Mouse (Mus musculus) myocyte (in vitro differentiated cells): ENCODE data around the gene Serpinf1. TPM values are rescaled to one million over a fixed set of nuclear protein-coding genes. Genes with fewer than 3 reads are reported as not detected.

ENCODE experiments used
- H3K27me3 ChIP-seq: one replicate; pipeline ENCODE4 v1.6.1; 2011; ENCODE audit not compliant: control insufficient read depth, insufficient read depth, insufficient read length
- H3K36me3 ChIP-seq: one replicate; pipeline ENCODE4 v1.6.1; 2011; ENCODE audit not compliant: control insufficient read depth, insufficient read depth
- H3K4me2 ChIP-seq: one replicate; pipeline ENCODE4 v1.6.1; 2011; ENCODE audit warnings: low read depth, control low read depth
- H3K4me3 ChIP-seq: one replicate; pipeline ENCODE4 v1.5.1; 2011; ENCODE audit warnings: mild to moderate bottlenecking, control low read depth, moderate library complexity
- H3K79me2 ChIP-seq: one replicate; pipeline ENCODE4 v1.6.1; 2011; ENCODE audit not compliant: control insufficient read depth, insufficient read depth
- H3ac ChIP-seq: one replicate; pipeline ENCODE4 v1.6.1; 2011; ENCODE audit not compliant: control insufficient read depth, insufficient read length
- CEBPB ChIP-seq: IDR thresholded peaks from 2 replicates; pipeline ENCODE4 v1.6.1; 2011; ENCODE audit warnings: mild to moderate bottlenecking, moderate library complexity; ENCODE audit not compliant: poor library complexity, insufficient read depth, severe bottlenecking
- E2F4 ChIP-seq: IDR thresholded peaks from one replicate; pipeline ENCODE4 v1.6.1; 2011; ENCODE audit warnings: mild to moderate bottlenecking, control low read depth, moderate library complexity; ENCODE audit not compliant: insufficient read depth
- MAX ChIP-seq: IDR thresholded peaks from one replicate; pipeline ENCODE4 v1.6.1; 2011; ENCODE audit warnings: low read depth, mild to moderate bottlenecking, control low read depth
- MYOD1 ChIP-seq, 3 experiments: IDR thresholded peaks; one replicate each; pipeline ENCODE4 v1.6.1; 2011; ENCODE audit warnings: control low read depth in 2 of 3, low read depth in 2 of 3, mild to moderate bottlenecking in 2 of 3, moderate library complexity in 1 of 3; ENCODE audit not compliant: insufficient read length in 2 of 3, control insufficient read depth in 1 of 3
- MYOG ChIP-seq, 3 experiments: IDR thresholded peaks; one replicate each; pipeline ENCODE4 v1.6.1; 2011; ENCODE audit warnings: control low read depth in 2 of 3, low read depth in 2 of 3, mild to moderate bottlenecking in 2 of 3; ENCODE audit not compliant: insufficient read length in 2 of 3, control insufficient read depth in 1 of 3, insufficient read depth in 1 of 3
- POLR2A ChIP-seq: IDR thresholded peaks from one replicate; pipeline ENCODE4 v1.6.1; 2011; ENCODE audit warnings: low read depth, mild to moderate bottlenecking, control low read depth, moderate library complexity; ENCODE audit not compliant: insufficient read length
- POLR2AphosphoS2 ChIP-seq: IDR thresholded peaks from one replicate; pipeline ENCODE4 v1.6.1; 2011; ENCODE audit warnings: low read depth, control low read depth; ENCODE audit not compliant: insufficient read length
- REST ChIP-seq: IDR thresholded peaks from one replicate; pipeline ENCODE4 v1.6.1; 2011; ENCODE audit warnings: mild to moderate bottlenecking, control low read depth, moderate library complexity; ENCODE audit not compliant: insufficient read depth, insufficient read length
- SRF ChIP-seq: IDR thresholded peaks from one replicate; pipeline ENCODE4 v1.6.1; 2011; ENCODE audit warnings: low read depth; ENCODE audit not compliant: control insufficient read depth, insufficient read length
- TCF12 ChIP-seq: IDR thresholded peaks from one replicate; pipeline ENCODE4 v1.6.1; 2011; ENCODE audit warnings: mild to moderate bottlenecking, control low read depth; ENCODE audit not compliant: poor library complexity, insufficient read depth, severe bottlenecking
- TCF3 ChIP-seq: IDR thresholded peaks from one replicate; pipeline ENCODE4 v1.6.1; 2011; ENCODE audit warnings: low read depth, control low read depth; ENCODE audit not compliant: insufficient read length
- USF1 ChIP-seq: IDR thresholded peaks from one replicate; pipeline ENCODE4 v1.6.1; 2011; ENCODE audit warnings: low read depth, mild to moderate bottlenecking, control low read depth, moderate library complexity
- polyA plus RNA-seq: library from polyadenylated mRNA; unstranded; fragments of >200 nt; fragmentation: generic; extraction: Trizol; gene quantifications from one replicate; pipeline ENCODE4 v1.2.1, GENCODE M21; 2012; ENCODE audit warnings: missing spikeins

Gene Serpinf1
- polyA plus RNA-seq, 1 experiment = 911 TPM

- peak overlapping the region; percentile 99 for H3K4me2 ChIP-seq
- H3K36me3 ChIP-seq = peaks cover 37% of the 10 kb centered on the region
- peak overlapping the region; percentile 36 for H3ac ChIP-seq
- TF ChIP-seq POLR2A (peak; percentile 63), TCF3 (peak; percentile 12), CEBPB (0 out of 2 replicates have a peak, but pooled peaks have one; percentile 18), E2F4 (no peak), MYOD1 (IDR thresholded peaks at IDR 0.05; ENCODE audit: control insufficient read depth in 1 of 3, insufficient read length in 2 of 3, low read depth in 2 of 3) (peak in 2 of 3 experiments; percentile 62 to 84), MYOG (IDR thresholded peaks at IDR 0.05; ENCODE audit: control insufficient read depth in 1 of 3, insufficient read depth in 1 of 3, insufficient read length in 2 of 3, low read depth in 2 of 3) (peak; percentile 24 to 91 (median 71)), MAX (no peak), POLR2AphosphoS2 (peak; percentile 78), USF1 (no peak), REST (no peak), SRF (no peak), TCF12 (no peak)
- peaks cover 37% of the 10 kb centered on the region for H3K79me2 ChIP-seq
- no peaks in the 10 kb centered on the region for H3K27me3 ChIP-seq
- peak overlapping the region; percentile 98 for H3K4me3 ChIP-seq
Measured at GRCm38 (mm10) chr11:75462253-75462783, 39.8 kb upstream of the Serpinf1 start.

- Histone ChIP-seq H3K36me3 (peaks cover 33% of the 10 kb centered on the region), H3K79me2 (peaks cover 37% of the 10 kb centered on the region), H3K4me3 (peak overlapping the region; percentile 98), H3K4me2 (no peak overlapping the region), H3K27me3 (no peaks in the 10 kb centered on the region), H3ac (peak overlapping the region; percentile 36)
- TF ChIP-seq USF1 = no peak
- TF ChIP-seq TCF12 = no peak
- peak; percentile 15 for TF ChIP-seq POLR2A
- TF ChIP-seq REST = no peak
- no peak for TF ChIP-seq MYOG (IDR thresholded peaks at IDR 0.05; ENCODE audit: control insufficient read depth in 1 of 3, insufficient read depth in 1 of 3, insufficient read length in 2 of 3, low read depth in 2 of 3)
- no peak for TF ChIP-seq E2F4
- no peak for TF ChIP-seq TCF3
- TF ChIP-seq SRF = no peak
- TF ChIP-seq POLR2AphosphoS2 = peak; percentile 75
- TF ChIP-seq CEBPB = no peak
- TF ChIP-seq MYOD1 (IDR thresholded peaks at IDR 0.05; ENCODE audit: control insufficient read depth in 1 of 3, insufficient read length in 2 of 3, low read depth in 2 of 3) = no peak
- no peak for TF ChIP-seq MAX
Measured at GRCm38 (mm10) chr11:75461743-75462252, 39.3 kb upstream of the Serpinf1 start.

GRCm38 (mm10) chr11:75460844-75461742 lies 38.6 kb upstream of the Serpinf1 start, which contains the start of gene Tlcd2:
Tlcd2 (plus strand) TSS chr11:75461715.
- Histone ChIP-seq H3K79me2 (peaks cover 37% of the 10 kb centered on the region), H3K36me3 (peaks cover 26% of the 10 kb centered on the region), H3K4me3 (peak within 1 kb of the TSS; percentile 98), H3K4me2 (peak within 1 kb of the TSS; percentile 99), H3K27me3 (no peaks in the 10 kb centered on the region), H3ac (peak within 1 kb of the TSS; percentile 36)
- peak; percentile 100 for TF ChIP-seq POLR2A
- no peak for TF ChIP-seq CEBPB
- TF ChIP-seq MYOD1 (IDR thresholded peaks at IDR 0.05; ENCODE audit: control insufficient read depth in 1 of 3, insufficient read length in 2 of 3, low read depth in 2 of 3) = peak in 2 of 3 experiments; percentile 38 to 60
- no peak for TF ChIP-seq TCF12
- no peak for TF ChIP-seq MAX
- peak; percentile 57 for TF ChIP-seq E2F4
- TF ChIP-seq REST = peak; percentile 52
- peak; percentile 50 for TF ChIP-seq SRF
- TF ChIP-seq POLR2AphosphoS2 = peak; percentile 100
- TF ChIP-seq USF1 = peak; percentile 74
- TF ChIP-seq TCF3 = peak; percentile 6
- TF ChIP-seq MYOG (IDR thresholded peaks at IDR 0.05; ENCODE audit: control insufficient read depth in 1 of 3, insufficient read depth in 1 of 3, insufficient read length in 2 of 3, low read depth in 2 of 3) = peak in 2 of 3 experiments; percentile 43 to 79
